Mouse (Mus musculus) liver, embryonic 14.5 days (tissue): ENCODE measurements around the gene 0610010F05Rik.

ENCODE experiments used
- CTCF ChIP-seq: IDR thresholded peaks from 2 replicates; pipeline ENCODE4 v1.5.1; 2016; ENCODE audit warnings: antibody characterized with exemption, low read depth, control low read depth
- EP300 ChIP-seq: IDR thresholded peaks from 2 replicates; pipeline ENCODE4 v1.6.1; 2016; ENCODE audit warnings: antibody characterized with exemption, low read depth

DNA sequence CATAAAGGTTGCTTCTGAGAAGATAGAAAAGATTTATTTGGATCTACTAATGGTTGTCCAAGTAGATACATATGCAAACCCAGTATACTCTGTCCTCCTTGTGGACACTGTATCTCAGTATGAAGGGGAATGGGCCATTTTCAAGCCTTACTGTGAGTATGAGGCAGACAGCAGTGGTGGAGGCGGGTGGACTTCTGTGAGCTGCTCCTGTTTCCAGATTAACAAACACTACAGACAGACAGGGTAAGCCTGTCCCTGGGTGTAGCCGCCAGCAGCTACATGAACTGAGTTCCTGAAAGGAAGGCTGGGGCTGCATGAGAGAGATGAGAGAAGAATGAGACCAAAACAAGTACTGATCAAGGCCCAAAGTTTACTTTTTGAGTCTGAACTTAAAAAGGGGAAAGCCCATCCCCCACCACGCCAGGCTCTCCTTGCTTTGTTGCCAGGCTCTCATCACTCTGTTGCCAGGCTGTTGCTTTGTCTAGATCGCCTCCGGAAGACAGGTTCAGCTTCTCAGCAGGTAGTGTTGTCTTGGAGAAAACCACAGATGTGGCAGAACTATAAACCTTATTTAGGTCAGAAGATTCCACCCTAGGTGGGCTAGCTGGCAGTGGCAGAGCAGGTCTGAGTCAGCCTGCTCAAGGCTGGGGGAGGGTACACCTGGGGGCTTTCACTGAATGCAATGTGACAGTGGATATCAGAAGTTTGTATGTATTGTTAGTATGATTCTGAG, 112.8 kb downstream of the 0610010F05Rik start, which contains the start of gene 1700093K21Rik:
- TF ChIP-seq EP300 (no peak), CTCF (no peak)
